In genomic region chr14:99369366-99369765, GRCm38 (mm10) we compare ENCODE assay signal across 30 mouse cellular contexts.
"Had no signal": no experiment of that assay in that cellular context is flagged by ENCODE, and none has a peak within 500 bp of the region (broad histone marks: within the 10 kb centered on the region; RNA-seq: fewer than 3 reads in every experiment).

No protein-coding gene starts in this region.

- H3K36me3 ChIP-seq: limb, embryonic 10.5 days; limb, embryonic 12.5 days; limb, embryonic 13.5 days; limb, embryonic 15.5 days; liver, embryonic 12.5 days; liver, embryonic 13.5 days; liver, embryonic 15.5 days; lung, embryonic 15.5 days; midbrain, embryonic 10.5 days; midbrain, embryonic 12.5 days; midbrain, embryonic 15.5 days; neural tube, embryonic 12.5 days had no signal

- ATAC-seq: liver, embryonic 12.5 days; liver, postnatal 0 days; lung, postnatal 0 days; midbrain, embryonic 15.5 days; midbrain, embryonic 16.5 days had no signal

- H3K27ac ChIP-seq: limb, embryonic 10.5 days; limb, embryonic 12.5 days; limb, embryonic 13.5 days; limb, embryonic 15.5 days; liver, embryonic 12.5 days; liver, embryonic 13.5 days; liver, embryonic 14.5 days; liver, embryonic 15.5 days; lung, embryonic 15.5 days; macrophage; midbrain, embryonic 10.5 days; midbrain, embryonic 12.5 days; midbrain, embryonic 15.5 days; neural tube, embryonic 12.5 days had no signal

- H3K9ac ChIP-seq: limb, embryonic 12.5 days; limb, embryonic 13.5 days; limb, embryonic 15.5 days; liver, embryonic 12.5 days; liver, embryonic 13.5 days; liver, embryonic 14.5 days; liver, embryonic 15.5 days; liver, postnatal 0 days; lung, embryonic 14.5 days; lung, embryonic 15.5 days; midbrain, embryonic 12.5 days; midbrain, embryonic 15.5 days; neural tube, embryonic 12.5 days had no signal

- H3K9me3 ChIP-seq: limb, embryonic 10.5 days; limb, embryonic 12.5 days; limb, embryonic 13.5 days; limb, embryonic 15.5 days; liver, embryonic 12.5 days; liver, embryonic 13.5 days; liver, embryonic 15.5 days; lung, embryonic 15.5 days; midbrain, embryonic 10.5 days; midbrain, embryonic 12.5 days; midbrain, embryonic 15.5 days; neural tube, embryonic 12.5 days had no signal

- H3K4me1 ChIP-seq: limb, embryonic 10.5 days; limb, embryonic 12.5 days; limb, embryonic 13.5 days; limb, embryonic 15.5 days; liver, embryonic 12.5 days; liver, embryonic 13.5 days; liver, embryonic 15.5 days; lung, embryonic 15.5 days; megakaryocyte, embryonic 14.5 days; neural tube, embryonic 12.5 days had no signal

- H3K4me3 ChIP-seq: limb, embryonic 10.5 days; limb, embryonic 12.5 days; limb, embryonic 13.5 days; limb, embryonic 15.5 days; liver, embryonic 12.5 days; liver, embryonic 13.5 days; liver, embryonic 15.5 days; lung, embryonic 15.5 days; megakaryocyte, embryonic 14.5 days; midbrain, embryonic 10.5 days; midbrain, embryonic 12.5 days; midbrain, embryonic 15.5 days; myocyte; neural tube, embryonic 12.5 days had no signal

- DNase-seq: left cerebral cortex, postnatal 4 days; liver; liver, embryonic 13.5 days; liver, postnatal 0 days; lung, adult 18-20 months; lung, adult 2 months; lung, embryonic 14.5 days; lung, postnatal 10 days; lung, postnatal 14 days; lung, postnatal 36 days; lung, postnatal 4 days; midbrain, embryonic 14.5 days had no signal

- H3K27me3 ChIP-seq: limb, embryonic 12.5 days; limb, embryonic 13.5 days; limb, embryonic 15.5 days; liver, embryonic 12.5 days; liver, embryonic 13.5 days; liver, embryonic 15.5 days; lung, embryonic 15.5 days; midbrain, embryonic 15.5 days; neural tube, embryonic 12.5 days had no signal

- H3K4me2 ChIP-seq: limb, embryonic 12.5 days; limb, embryonic 13.5 days; limb, embryonic 15.5 days; liver, embryonic 11.5 days; liver, embryonic 12.5 days; liver, embryonic 13.5 days; liver, embryonic 15.5 days; lung, embryonic 14.5 days; lung, embryonic 15.5 days; midbrain, embryonic 12.5 days; midbrain, embryonic 15.5 days; neural tube, embryonic 12.5 days had no signal
